Mouse (Mus musculus) adrenal gland, postnatal 36 days (tissue): ENCODE measurements at regions not wholly inside any gene's neighbourhood (a gene's known extent, or its start where the extent isn't known, plus 50 kb on each side); places are given as distances from the start of the nearest gene placed in this dataset.
"Not testable (repeated sequence)": the region's sequence is repeated elsewhere in the genome, so short reads cannot be mapped to it uniquely, and the experiment has no call there.

Experiments used
- DNase-seq, 2 experiments: peaks; one replicate each; pipeline ENCODE4 v3.0.0; 2021; ENCODE audit warnings: mixed read lengths in 1 of 2

- DNase-seq = no peak
These were observed 204.7 kb upstream of the Pclo start for GRCm38 (mm10) chr5:14309981-14310380.

GRCm38 (mm10) chr5:14311729-14312128, 203.0 kb upstream of the Pclo start:
- DNase-seq = no peak

GRCm38 (mm10) chr5:14320216-14320615, 194.5 kb upstream of the Pclo start:
- DNase-seq = no peak

GRCm38 (mm10) chr5:14322000-14322399, 192.7 kb upstream of the Pclo start:
- no peak for DNase-seq

- DNase-seq = no peak
These were observed 154.3 kb upstream of the Pclo start for GRCm38 (mm10) chr5:14360446-14360845.

- peak; percentile 31 to 54 for DNase-seq
These were observed 125.4 kb upstream of the Pclo start for GRCm38 (mm10) chr5:14389184-14389890.

GRCm38 (mm10) chr5:14391793-14392192, 122.9 kb upstream of the Pclo start:
- no peak for DNase-seq

GRCm38 (mm10) chr5:14403381-14403780, 111.3 kb upstream of the Pclo start:
- not testable (repeated sequence) for DNase-seq

GRCm38 (mm10) chr5:14404344-14404743, 110.4 kb upstream of the Pclo start:
- no peak for DNase-seq

GRCm38 (mm10) chr5:14415234-14415862, 99.4 kb upstream of the Pclo start:
- no peak for DNase-seq

- no peak for DNase-seq
These were observed 61.6 kb upstream of the Pclo start for GRCm38 (mm10) chr5:14453082-14453481.
